Mouse (Mus musculus) heart, postnatal 0 days (tissue): ENCODE data around the gene Map2k5. TPM values are rescaled to one million over a fixed set of nuclear protein-coding genes. Genes with fewer than 3 reads are reported as not detected.

ENCODE experiments used
- ATAC-seq: fragments of 200-750 bp; cut with Nextera tagmentation; 2 replicates; pipeline ENCODE4 v1.8.0; 2017; ENCODE audit warnings: low read depth, moderate number of reproducible peaks, moderate library complexity; ENCODE audit not compliant: insufficient read depth
- DNase-seq: peaks from one replicate; pipeline ENCODE4 v3.0.0-alpha.2; 2016; ENCODE audit warnings: low spot score
- H3K27ac ChIP-seq: fragments of 300-500 bp; sonication (generic); 2 replicates; pipeline ENCODE4 v1.5.1; 2014; ENCODE audit warnings: low read depth, mild to moderate bottlenecking
- H3K27me3 ChIP-seq: fragments of 300-500 bp; sonication (generic); 2 replicates; pipeline ENCODE4 v1.6.1; 2014; ENCODE audit warnings: low read length, mixed read lengths; ENCODE audit not compliant: control insufficient read depth, insufficient read depth
- H3K36me3 ChIP-seq: fragments of 300-500 bp; sonication (generic); replicated peaks from 2 replicates; pipeline ENCODE4 v1.6.1; 2014; ENCODE audit warnings: low read length, mixed read lengths; ENCODE audit not compliant: control insufficient read depth, insufficient read depth
- H3K4me1 ChIP-seq: fragments of 300-500 bp; sonication (generic); 2 replicates; pipeline ENCODE4 v1.6.1; 2014; ENCODE audit warnings: antibody characterized with exemption; ENCODE audit not compliant: control insufficient read depth, insufficient read depth
- H3K4me2 ChIP-seq: fragments of 300-500 bp; sonication (generic); 2 replicates; pipeline ENCODE4 v1.6.1; 2014; ENCODE audit warnings: low read depth, mild to moderate bottlenecking, low read length, moderate library complexity
- H3K4me3 ChIP-seq: fragments of 300-500 bp; sonication (generic); 2 replicates; pipeline ENCODE4 v1.5.1; 2014; ENCODE audit warnings: low read depth, low read length
- H3K9ac ChIP-seq: fragments of 300-500 bp; sonication (generic); replicated peaks from 2 replicates; pipeline ENCODE4 v1.6.1; 2014; ENCODE audit warnings: low read depth, low read length, mixed read lengths
- H3K9me3 ChIP-seq: fragments of 300-500 bp; sonication (generic); replicated peaks from 2 replicates; pipeline ENCODE4 v1.6.1; 2016; ENCODE audit warnings: low read length; ENCODE audit not compliant: control insufficient read depth
- CTCF ChIP-seq: IDR thresholded peaks from 2 replicates; pipeline ENCODE4 v1.5.1; 2016; ENCODE audit warnings: antibody characterized with exemption, control low read depth, low read depth
- EP300 ChIP-seq: IDR thresholded peaks from 2 replicates; pipeline ENCODE4 v1.6.1; 2016; ENCODE audit warnings: antibody characterized with exemption, low read depth
- WGBS: fragments of 180-500 bp; shearing (Covaris S2); extraction: QIAGEN DNeasy Blood & Tissue Kit; methylation state at CpG from one replicate; pipeline ENCODE4 v1.1.7; 2014; 5-methylcytosine and 5-hydroxymethylcytosine counted together
- polyA plus RNA-seq: library from polyadenylated mRNA; unstranded; fragments of >200 nt; fragmentation: Nextera tagmentation; extraction: Ambion mirVana; gene quantifications from 2 replicates; pipeline ENCODE4 v1.2.1, GENCODE M21; 2015
- total RNA-seq: library from RNA; depleted of rRNA; stranded (reverse); fragments of >200 nt; gene quantifications from 2 replicates; pipeline ENCODE4 v1.2.3, GENCODE M21; 2014; ENCODE audit warnings: low replicate concordance

Gene Map2k5
- total and polyA plus RNA-seq, 2 experiments from 2014 or later: 22.6 to 33.9 TPM

- no peaks in the 10 kb centered on the region for H3K9me3 ChIP-seq
- no peak for TF ChIP-seq EP300
- TF ChIP-seq CTCF: no peak
Measured at GRCm38 (mm10) chr9:63201376-63202323, 176.1 kb downstream of the Map2k5 start.

GRCm38 (mm10) chr9:63197252-63197651, 180.4 kb downstream of the Map2k5 start:
- WGBS: 16% methylated on average over 8 of the region's 8 CpGs
- Histone ChIP-seq H3K4me3 (0 out of 2 replicates have a peak overlapping the region, but pooled peaks have one; percentile 1), H3K27ac (no peak overlapping the region), H3K36me3 (0 out of 2 replicates have a peak, but pooled peaks cover 17% of the 10 kb centered on the region), H3K27me3 (no peaks in the 10 kb centered on the region), H3K9ac (no peak overlapping the region), H3K9me3 (no peaks in the 10 kb centered on the region), H3K4me2 (peak overlapping the region; percentile 40), H3K4me1 (peaks cover 32% of the 10 kb centered on the region)
- DNase-seq: peak; percentile 18
- ATAC-seq: no peak
- TF ChIP-seq CTCF (no peak), EP300 (no peak)

More at GRCm38 (mm10) chr9:63201376-63202323, 176.1 kb downstream of the Map2k5 start:
- H3K36me3 ChIP-seq: 0 out of 2 replicates have a peak, but pooled peaks cover 20% of the 10 kb centered on the region
- H3K4me3 ChIP-seq: no peak overlapping the region
- H3K4me1 ChIP-seq: peaks cover 17% of the 10 kb centered on the region; the same call in 1 of the 2 replicates
- H3K27ac ChIP-seq: no peak overlapping the region
- no peaks in the 10 kb centered on the region for H3K27me3 ChIP-seq
- no peak for DNase-seq
- no peak overlapping the region for H3K4me2 ChIP-seq
- no peak overlapping the region for H3K9ac ChIP-seq
- 94% methylated on average over 15 of the region's 15 CpGs for WGBS
- no peak for ATAC-seq

GRCm38 (mm10) chr9:63196114-63196682, 181.5 kb downstream of the Map2k5 start:
- Histone ChIP-seq H3K4me1 (peaks cover 32% of the 10 kb centered on the region), H3K4me2 (no peak overlapping the region), H3K36me3 (0 out of 2 replicates have a peak, but pooled peaks cover 9% of the 10 kb centered on the region), H3K9me3 (no peaks in the 10 kb centered on the region), H3K4me3 (no peak overlapping the region), H3K27me3 (no peaks in the 10 kb centered on the region), H3K27ac (no peak overlapping the region), H3K9ac (no peak overlapping the region)
- DNase-seq: no peak
- TF ChIP-seq CTCF (no peak), EP300 (no peak)
- ATAC-seq: no peak
- 64% methylated on average over 8 of the region's 8 CpGs for WGBS

GRCm38 (mm10) chr9:63195523-63195922, 182.2 kb downstream of the Map2k5 start:
- no peaks in the 10 kb centered on the region for H3K9me3 ChIP-seq
- DNase-seq (no peak), ATAC-seq (no peak)
- H3K27ac ChIP-seq: peak overlapping the region; percentile 43; the same call in 1 of the 2 replicates
- no peak overlapping the region for H3K4me2 ChIP-seq
- no peak overlapping the region for H3K9ac ChIP-seq
- no peaks in the 10 kb centered on the region for H3K27me3 ChIP-seq
- no peak overlapping the region for H3K4me3 ChIP-seq
- H3K36me3 ChIP-seq: 0 out of 2 replicates have a peak, but pooled peaks cover 9% of the 10 kb centered on the region
- WGBS: 60% methylated on average over 4 of the region's 4 CpGs
- TF ChIP-seq EP300: no peak
- TF ChIP-seq CTCF: no peak
- H3K4me1 ChIP-seq: peaks cover 32% of the 10 kb centered on the region

GRCm38 (mm10) chr9:63194791-63195190, 182.9 kb downstream of the Map2k5 start:
- DNase-seq: peak; percentile 76
- H3K9me3 ChIP-seq: no peaks in the 10 kb centered on the region
- no peak overlapping the region for H3K4me3 ChIP-seq
- peaks cover 9% of the 10 kb centered on the region; the same call in 1 of the 2 replicates for H3K36me3 ChIP-seq
- H3K9ac ChIP-seq: no peak overlapping the region
- 32% methylated on average over 9 of the region's 9 CpGs for WGBS
- peak; percentile 75 for ATAC-seq
- TF ChIP-seq EP300 (peak; percentile 55; the same call in 1 of the 2 replicates), CTCF (no peak)
- peaks cover 32% of the 10 kb centered on the region for H3K4me1 ChIP-seq
- H3K27ac ChIP-seq: peak overlapping the region; percentile 43; the same call in 1 of the 2 replicates
- no peaks in the 10 kb centered on the region for H3K27me3 ChIP-seq
- no peak overlapping the region for H3K4me2 ChIP-seq
